Mouse (Mus musculus) liver, embryonic 11.5 days (tissue): ENCODE data around the gene Pde1a. TPM values are rescaled to one million over a fixed set of nuclear protein-coding genes. Genes with fewer than 3 reads are reported as not detected.

Experiments used
- ATAC-seq: fragments of 200-750 bp; cut with Nextera tagmentation; replicated peaks from 2 replicates; pipeline ENCODE4 v1.8.0; 2017; ENCODE audit warnings: moderate number of reproducible peaks, mild to moderate bottlenecking, moderate TSS enrichment, moderate library complexity; ENCODE audit not compliant: low FRiP score
- DNase-seq: peaks from one replicate; pipeline ENCODE4 v3.0.0-alpha.2; 2017; ENCODE audit warnings: low spot score
- H3K27ac ChIP-seq: fragments of 300-500 bp; sonication (generic); 2 replicates; pipeline ENCODE4 v1.5.1; 2014; ENCODE audit warnings: mild to moderate bottlenecking, low read depth, low read length, control low read depth
- H3K27me3 ChIP-seq: fragments of 300-500 bp; sonication (generic); replicated peaks from 2 replicates; pipeline ENCODE4 v1.6.1; 2014; ENCODE audit warnings: low read length, mixed read lengths; ENCODE audit not compliant: control insufficient read depth, insufficient read depth
- H3K36me3 ChIP-seq: fragments of 300-500 bp; sonication (generic); 2 replicates; pipeline ENCODE4 v1.6.1; 2014; ENCODE audit warnings: mild to moderate bottlenecking, low read length, moderate library complexity, mixed read lengths; ENCODE audit not compliant: control insufficient read depth, insufficient read depth
- H3K4me1 ChIP-seq: fragments of 300-500 bp; sonication (generic); replicated peaks from 2 replicates; pipeline ENCODE4 v1.6.1; 2014; ENCODE audit warnings: low read length, mixed read lengths; ENCODE audit not compliant: control insufficient read depth, insufficient read depth
- H3K4me2 ChIP-seq: fragments of 300-500 bp; sonication (generic); 2 replicates; pipeline ENCODE4 v1.6.1; 2014; ENCODE audit warnings: mild to moderate bottlenecking, control low read depth, moderate library complexity
- H3K4me3 ChIP-seq: fragments of 300-500 bp; sonication (generic); 2 replicates; pipeline ENCODE4 v1.5.1; 2014; ENCODE audit warnings: low read depth, low read length, control low read depth
- H3K9ac ChIP-seq: fragments of 300-500 bp; sonication (generic); 2 replicates; pipeline ENCODE4 v1.6.1; 2014; ENCODE audit warnings: low read depth, low read length, control low read depth
- H3K9me3 ChIP-seq: fragments of 300-500 bp; sonication (generic); 2 replicates; pipeline ENCODE4 v1.6.1; 2016; ENCODE audit warnings: low read length, inconsistent platforms, mixed read lengths; ENCODE audit not compliant: control insufficient read depth
- WGBS: fragments of 180-500 bp; shearing (Covaris S2); extraction: QIAGEN DNeasy Blood & Tissue Kit; methylation state at CpG from one replicate; pipeline ENCODE4 v1.1.7; 2014; 5-methylcytosine and 5-hydroxymethylcytosine counted together
- polyA plus RNA-seq: library from polyadenylated mRNA; unstranded; fragments of >200 nt; fragmentation: Nextera tagmentation; extraction: Ambion mirVana; gene quantifications from 2 replicates; pipeline ENCODE4 v1.2.1, GENCODE M21; 2014

Pde1a gene
- polyA plus RNA-seq, 1 experiment from 2014 or later = 16.8 TPM

DNA sequence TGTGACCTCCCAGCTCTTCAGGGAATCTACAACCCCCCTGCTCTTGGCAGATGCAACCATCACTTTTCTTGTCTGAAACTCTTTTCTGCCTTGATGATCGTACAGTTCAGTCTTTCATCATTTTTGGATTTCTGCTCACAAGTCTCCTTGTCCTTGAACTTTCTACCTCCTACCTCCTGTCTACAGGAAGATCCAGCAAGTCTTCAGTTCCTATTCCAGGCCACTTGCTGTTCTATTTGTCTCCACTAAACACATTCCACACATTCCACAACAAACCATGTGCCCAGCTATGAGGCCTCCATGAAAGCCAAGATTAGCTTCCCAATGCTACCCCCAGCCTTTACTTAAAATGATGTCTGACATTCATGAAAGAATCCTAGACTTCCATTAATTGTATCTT is 163.2 kb downstream of the Pde1a start:
- Histone ChIP-seq H3K27ac (no peak overlapping the region), H3K9ac (no peak overlapping the region), H3K4me2 (no peak overlapping the region), H3K9me3 (no peaks in the 10 kb centered on the region), H3K4me3 (no peak overlapping the region), H3K27me3 (no peaks in the 10 kb centered on the region), H3K36me3 (no peaks in the 10 kb centered on the region), H3K4me1 (no peaks in the 10 kb centered on the region)
- no peak for DNase-seq
- no peak for ATAC-seq
- 71% methylated on average over 1 of the region's 1 CpGs for WGBS

DNA sequence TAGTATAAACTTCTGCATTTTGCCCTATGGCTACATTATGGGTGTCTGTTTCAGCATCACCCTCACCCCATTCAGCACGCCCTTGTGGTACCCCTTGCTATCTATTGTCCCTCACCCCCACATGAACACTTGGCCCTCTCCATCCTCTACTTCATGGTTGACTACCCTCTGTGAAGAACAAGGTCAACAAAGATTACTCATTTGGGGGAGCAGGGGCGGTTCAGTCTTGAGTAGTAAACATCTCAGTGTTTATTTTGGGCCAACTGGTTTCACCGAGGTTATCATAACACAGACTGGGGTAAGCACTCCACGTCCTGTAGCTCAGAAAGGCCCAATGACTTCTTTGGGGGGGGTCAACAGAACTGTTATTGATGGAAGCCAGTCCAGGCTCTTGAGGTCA is 164.3 kb downstream of the Pde1a start:
- no peak overlapping the region for H3K9ac ChIP-seq
- no peak overlapping the region for H3K4me3 ChIP-seq
- H3K4me2 ChIP-seq = no peak overlapping the region
- ATAC-seq = 0 out of 2 replicates have a peak, but pooled peaks have one; percentile 31
- no peaks in the 10 kb centered on the region for H3K27me3 ChIP-seq
- WGBS = 54% methylated on average over 4 of the region's 4 CpGs
- no peak for DNase-seq
- H3K27ac ChIP-seq = no peak overlapping the region
- H3K36me3 ChIP-seq = no peaks in the 10 kb centered on the region
- no peaks in the 10 kb centered on the region for H3K4me1 ChIP-seq
- H3K9me3 ChIP-seq = no peaks in the 10 kb centered on the region

DNA sequence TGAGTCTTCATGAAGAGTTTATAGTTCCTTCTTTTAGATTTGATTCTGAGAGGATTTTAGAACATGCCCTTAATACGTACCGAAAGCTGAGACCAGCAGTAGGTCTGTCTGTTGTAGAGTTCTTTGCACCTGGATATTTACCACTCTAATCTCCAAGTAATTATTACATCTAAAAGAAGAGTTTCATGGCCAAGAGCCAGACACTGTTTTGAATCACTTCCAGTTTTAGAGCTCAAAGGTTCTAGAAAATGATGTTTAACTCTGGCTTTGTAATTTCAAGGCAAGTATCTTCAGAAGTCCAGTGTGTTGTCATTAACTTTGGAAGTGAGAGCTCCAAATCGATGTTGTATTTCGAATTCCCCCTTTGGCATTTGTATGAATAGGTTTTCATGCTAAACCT is 167.8 kb downstream of the Pde1a start:
- no peak for ATAC-seq
- no peak overlapping the region for H3K27ac ChIP-seq
- H3K4me3 ChIP-seq = no peak overlapping the region
- H3K36me3 ChIP-seq = no peaks in the 10 kb centered on the region
- DNase-seq = no peak
- no peaks in the 10 kb centered on the region for H3K27me3 ChIP-seq
- no peaks in the 10 kb centered on the region for H3K4me1 ChIP-seq
- no peak overlapping the region for H3K4me2 ChIP-seq
- 77% methylated on average over 4 of the region's 4 CpGs for WGBS
- H3K9ac ChIP-seq = no peak overlapping the region
- no peaks in the 10 kb centered on the region for H3K9me3 ChIP-seq

DNA sequence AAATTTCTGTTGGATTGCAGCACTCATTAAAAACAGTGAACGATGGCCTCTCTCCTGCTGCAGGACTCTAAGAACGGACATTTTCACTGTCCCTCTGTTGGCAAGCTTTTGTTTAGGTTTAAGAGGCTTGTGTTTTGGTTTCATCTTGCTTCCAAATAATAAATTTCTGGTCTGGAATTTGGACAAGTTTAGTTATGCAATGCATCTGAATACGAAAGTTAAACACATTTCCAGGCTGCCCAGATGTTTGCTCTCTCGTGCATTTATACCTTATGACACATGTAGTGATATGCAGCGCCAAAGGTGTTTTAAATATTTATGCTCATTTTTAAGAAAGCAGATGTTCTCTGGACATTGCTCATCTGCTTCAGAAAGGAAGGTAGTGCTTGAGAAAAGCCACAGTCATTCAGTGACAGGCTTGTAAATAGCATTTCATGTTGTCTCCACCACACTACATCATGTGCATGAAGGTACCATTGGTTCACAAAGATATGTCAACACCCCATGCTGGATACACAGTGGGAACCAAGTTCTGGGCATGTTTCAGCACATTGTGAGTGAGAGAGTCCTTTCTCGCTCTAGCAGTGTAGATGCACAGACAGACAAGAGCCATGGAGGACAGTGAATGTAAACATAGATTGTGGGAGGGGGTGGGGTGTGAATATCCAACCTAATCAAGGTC is 171.5 kb downstream of the Pde1a start:
- WGBS = 67% methylated on average over 6 of the region's 6 CpGs

DNA sequence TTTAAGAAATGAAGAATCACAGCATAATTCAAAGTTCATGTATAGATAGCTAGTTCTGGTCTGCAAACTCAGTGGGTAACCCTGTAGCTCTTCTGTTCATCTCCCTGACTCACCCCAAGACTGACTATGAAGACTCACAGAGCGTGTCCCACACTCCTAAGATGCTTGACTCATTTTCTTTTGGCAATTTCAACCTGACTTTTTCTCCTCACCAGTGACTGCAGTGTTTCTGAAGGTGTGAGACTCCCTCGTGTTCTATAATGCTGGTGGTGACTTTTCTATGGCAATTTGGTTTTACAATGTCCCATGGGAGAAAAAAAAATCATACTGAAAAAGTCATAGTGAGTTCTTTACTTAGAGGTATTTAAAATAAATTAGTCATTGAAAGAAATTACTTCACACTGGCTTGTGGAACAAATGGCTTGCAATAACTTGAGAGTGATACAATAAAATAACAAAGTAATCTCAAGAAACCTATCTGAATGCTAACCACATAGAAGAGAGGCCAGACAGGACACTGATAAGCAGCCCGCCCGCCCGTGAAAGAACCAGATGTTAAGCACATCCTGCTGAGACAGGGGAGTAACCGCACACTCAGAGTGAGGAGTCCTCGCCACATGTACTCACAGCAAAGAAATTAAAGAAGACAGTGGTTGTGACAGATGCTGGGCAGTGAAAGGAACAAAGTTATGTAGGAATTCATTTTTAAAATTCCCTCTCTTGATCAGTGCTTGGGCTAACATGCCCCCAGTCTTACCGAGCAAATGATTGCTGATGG is 183.2 kb downstream of the Pde1a start:
- Histone ChIP-seq H3K9me3 (no peaks in the 10 kb centered on the region), H3K27ac (no peak overlapping the region)
- WGBS = 45% methylated on average over 8 of the region's 8 CpGs

More for the DNA sequence above, 171.5 kb downstream of the Pde1a start:
- H3K27me3 ChIP-seq = no peaks in the 10 kb centered on the region
- no peak overlapping the region for H3K27ac ChIP-seq
- no peak overlapping the region for H3K4me3 ChIP-seq
- ATAC-seq (no peak), DNase-seq (no peak)
- H3K9me3 ChIP-seq = no peaks in the 10 kb centered on the region
- H3K9ac ChIP-seq = no peak overlapping the region
- H3K36me3 ChIP-seq = no peaks in the 10 kb centered on the region
- no peak overlapping the region for H3K4me2 ChIP-seq
- H3K4me1 ChIP-seq = no peaks in the 10 kb centered on the region

DNA sequence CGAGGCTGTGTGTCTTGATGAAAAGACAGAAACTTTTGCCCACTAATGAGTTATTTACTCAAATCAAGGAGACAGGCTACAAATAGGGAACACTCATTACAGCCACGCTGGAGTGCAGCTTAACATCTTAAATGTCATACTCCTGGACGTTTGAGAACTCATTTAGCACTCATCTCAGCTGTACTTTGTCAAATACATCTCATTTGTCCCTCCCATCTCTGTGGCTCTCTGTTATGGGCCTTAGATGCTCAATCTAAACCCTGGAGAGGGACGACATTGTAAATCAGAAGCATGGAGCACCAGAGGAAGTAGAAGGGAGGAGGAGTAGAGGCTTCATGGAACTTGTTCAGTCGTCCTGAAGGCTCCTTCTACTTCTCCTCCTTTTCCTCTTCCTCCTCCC is 194.6 kb downstream of the Pde1a start:
- Histone ChIP-seq H3K9ac (no peak overlapping the region), H3K27ac (no peak overlapping the region), H3K4me2 (no peak overlapping the region), H3K4me1 (no peaks in the 10 kb centered on the region), H3K36me3 (no peaks in the 10 kb centered on the region), H3K4me3 (no peak overlapping the region), H3K9me3 (no peaks in the 10 kb centered on the region), H3K27me3 (no peaks in the 10 kb centered on the region)
- ATAC-seq = no peak
- WGBS = 55% methylated on average over 5 of the region's 5 CpGs
- no peak for DNase-seq

More for the DNA sequence above, 183.2 kb downstream of the Pde1a start:
- H3K36me3 ChIP-seq = no peaks in the 10 kb centered on the region
- DNase-seq (no peak), ATAC-seq (no peak)
- no peak overlapping the region for H3K9ac ChIP-seq
- H3K4me2 ChIP-seq = no peak overlapping the region
- no peaks in the 10 kb centered on the region for H3K27me3 ChIP-seq
- H3K4me3 ChIP-seq = no peak overlapping the region
- H3K4me1 ChIP-seq = no peaks in the 10 kb centered on the region

DNA sequence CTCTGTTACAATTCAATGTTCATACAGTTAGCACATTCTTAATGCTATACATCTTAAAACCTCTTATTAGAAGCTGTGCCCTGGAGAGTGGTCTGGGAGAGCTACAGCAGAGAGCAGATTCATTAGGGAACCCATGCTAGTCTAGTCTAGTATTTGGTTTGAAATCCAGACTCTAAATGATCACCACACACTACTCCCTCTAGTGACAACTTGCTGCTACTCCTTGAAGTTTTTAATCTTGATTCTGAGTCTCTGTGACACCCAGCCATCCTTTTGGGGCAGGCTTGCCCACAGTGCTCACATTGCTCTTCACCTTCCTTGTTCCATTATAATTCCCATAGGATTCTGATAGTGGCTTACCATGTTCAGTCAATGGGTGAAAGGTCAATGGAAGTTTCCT is 206.9 kb downstream of the Pde1a start:
- no peak overlapping the region for H3K4me3 ChIP-seq
- ATAC-seq = no peak
- H3K36me3 ChIP-seq = no peaks in the 10 kb centered on the region
- DNase-seq = no peak
- no peak overlapping the region for H3K27ac ChIP-seq
- no peaks in the 10 kb centered on the region for H3K27me3 ChIP-seq
- no peak overlapping the region for H3K9ac ChIP-seq
- H3K9me3 ChIP-seq = no peaks in the 10 kb centered on the region
- no peaks in the 10 kb centered on the region for H3K4me1 ChIP-seq
- no peak overlapping the region for H3K4me2 ChIP-seq

DNA sequence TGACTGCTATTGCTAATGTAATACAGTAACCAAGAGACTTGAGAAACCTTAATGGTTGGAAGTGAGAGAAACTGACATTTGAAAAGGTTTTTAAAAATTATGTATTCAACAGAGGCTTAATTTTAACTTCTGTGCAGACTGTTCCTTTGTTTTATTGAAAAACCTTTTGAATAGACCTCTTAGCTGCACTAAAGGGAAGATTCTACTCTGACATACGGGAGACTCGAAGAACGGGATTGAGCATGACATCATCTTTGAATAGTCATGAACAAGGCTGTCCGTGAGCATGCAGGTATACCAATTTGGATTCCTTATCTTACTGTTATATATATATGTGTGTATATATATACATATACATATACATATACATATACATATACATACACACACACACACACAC is 207.9 kb downstream of the Pde1a start:
- Histone ChIP-seq H3K4me2 (no peak overlapping the region), H3K4me3 (no peak overlapping the region), H3K4me1 (no peaks in the 10 kb centered on the region), H3K9me3 (no peaks in the 10 kb centered on the region), H3K27ac (no peak overlapping the region), H3K9ac (no peak overlapping the region), H3K36me3 (no peaks in the 10 kb centered on the region), H3K27me3 (no peaks in the 10 kb centered on the region)
- ATAC-seq = no peak
- DNase-seq = no peak
- WGBS = 93% methylated on average over 4 of the region's 4 CpGs

DNA sequence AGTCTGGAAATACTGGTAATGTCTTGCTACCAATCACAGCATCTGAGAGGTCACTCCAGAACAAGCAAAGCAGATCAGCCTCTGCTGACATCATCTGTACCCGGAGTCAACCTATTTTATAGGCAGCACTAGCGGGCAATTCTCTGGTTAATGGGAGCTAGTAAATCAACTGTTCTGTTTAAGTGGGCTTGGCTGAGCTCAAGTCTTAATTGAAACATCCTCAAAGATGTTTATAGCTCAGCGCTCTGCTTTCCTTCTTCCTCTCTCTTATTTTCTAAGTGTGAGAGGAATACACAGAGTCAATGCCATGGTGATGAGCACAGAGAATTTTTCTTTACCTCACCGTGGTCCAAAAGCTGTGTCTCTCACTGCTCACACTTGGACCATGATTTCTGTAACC is 208.8 kb downstream of the Pde1a start:
- 70% methylated on average over 4 of the region's 4 CpGs for WGBS
- no peak overlapping the region for H3K4me3 ChIP-seq

More for the DNA sequence above, 208.8 kb downstream of the Pde1a start:
- Histone ChIP-seq H3K27me3 (no peaks in the 10 kb centered on the region), H3K4me1 (no peaks in the 10 kb centered on the region), H3K27ac (no peak overlapping the region), H3K9ac (no peak overlapping the region), H3K4me2 (no peak overlapping the region), H3K9me3 (no peaks in the 10 kb centered on the region), H3K36me3 (no peaks in the 10 kb centered on the region)
- ATAC-seq (no peak), DNase-seq (no peak)
